Mouse (Mus musculus) hindbrain, embryonic 12.5 days (tissue): ENCODE measurements around the gene Pdcd11. TPM values are rescaled to one million over a fixed set of nuclear protein-coding genes. Genes with fewer than 3 reads are reported as not detected.
"Not testable (repeated sequence)": the region's sequence is repeated elsewhere in the genome, so short reads cannot be mapped to it uniquely, and the experiment has no call there.

Source experiments
- ATAC-seq: fragments of 200-750 bp; cut with Nextera tagmentation; 2 replicates; pipeline ENCODE4 v1.8.0; 2017; ENCODE audit warnings: moderate TSS enrichment; ENCODE audit not compliant: low FRiP score
- H3K27ac ChIP-seq: fragments of 300-500 bp; sonication (generic); 2 replicates; pipeline ENCODE4 v1.5.1; 2016; ENCODE audit warnings: mild to moderate bottlenecking
- H3K27me3 ChIP-seq: fragments of 300-500 bp; sonication (generic); 2 replicates; pipeline ENCODE4 v1.6.1; 2016; ENCODE audit warnings: mild to moderate bottlenecking
- H3K36me3 ChIP-seq: fragments of 300-500 bp; sonication (generic); 2 replicates; pipeline ENCODE4 v1.6.1; 2016; ENCODE audit warnings: mild to moderate bottlenecking
- H3K4me1 ChIP-seq: fragments of 300-500 bp; sonication (generic); 2 replicates; pipeline ENCODE4 v1.6.1; 2016
- H3K4me2 ChIP-seq: fragments of 300-500 bp; sonication (generic); replicated peaks from 2 replicates; pipeline ENCODE4 v1.6.1; 2016; ENCODE audit warnings: mild to moderate bottlenecking
- H3K4me3 ChIP-seq: fragments of 300-500 bp; sonication (generic); 2 replicates; pipeline ENCODE4 v1.5.1; 2016; ENCODE audit warnings: mild to moderate bottlenecking
- H3K9ac ChIP-seq: fragments of 300-500 bp; sonication (generic); 2 replicates; pipeline ENCODE4 v1.6.1; 2016; ENCODE audit warnings: mild to moderate bottlenecking, moderate library complexity
- H3K9me3 ChIP-seq: fragments of 300-500 bp; sonication (generic); replicated peaks from 2 replicates; pipeline ENCODE4 v1.6.1; 2016; ENCODE audit warnings: mild to moderate bottlenecking
- WGBS: fragments of 180-500 bp; shearing (Covaris S2); methylation state at CpG from one replicate; pipeline ENCODE4 v1.1.7; 2016; 5-methylcytosine and 5-hydroxymethylcytosine counted together
- polyA plus RNA-seq: library from polyadenylated mRNA; unstranded; fragments of >200 nt; fragmentation: Nextera tagmentation; extraction: Ambion mirVana; gene quantifications from 2 replicates; pipeline ENCODE4 v1.2.1, GENCODE M21; 2016

Gene Pdcd11
- polyA plus RNA-seq, 1 experiment from 2014 or later = 11.4 TPM

- Histone ChIP-seq H3K4me3 (no peak overlapping the region), H3K4me1 (no peaks in the 10 kb centered on the region), H3K27ac (no peak overlapping the region), H3K27me3 (no peaks in the 10 kb centered on the region), H3K9me3 (no peaks in the 10 kb centered on the region), H3K36me3 (peaks cover 76% of the 10 kb centered on the region), H3K4me2 (no peak overlapping the region), H3K9ac (no peak overlapping the region)
- 94% methylated on average over 15 of the region's 15 CpGs for WGBS
- no peak for ATAC-seq
Measured at GRCm38 (mm10) chr19:47130551-47131125, 40.1 kb downstream of the Pdcd11 start.

GRCm38 (mm10) chr19:47133161-47133560, 42.6 kb downstream of the Pdcd11 start:
- no peak overlapping the region for H3K27ac ChIP-seq
- no peak for ATAC-seq
- H3K9me3 ChIP-seq = no peaks in the 10 kb centered on the region
- no peak overlapping the region for H3K4me3 ChIP-seq
- H3K9ac ChIP-seq = no peak overlapping the region
- WGBS = 88% methylated on average over 7 of the region's 7 CpGs
- peaks cover 52% of the 10 kb centered on the region for H3K36me3 ChIP-seq
- H3K4me1 ChIP-seq = peaks cover 14% of the 10 kb centered on the region
- H3K27me3 ChIP-seq = no peaks in the 10 kb centered on the region
- H3K4me2 ChIP-seq = no peak overlapping the region

GRCm38 (mm10) chr19:47135568-47135967, 45.0 kb downstream of the Pdcd11 start:
- ATAC-seq = no peak
- H3K27ac ChIP-seq = no peak overlapping the region
- peaks cover 18% of the 10 kb centered on the region for H3K4me1 ChIP-seq
- WGBS = 89% methylated on average over 17 of the region's 17 CpGs
- peaks cover 28% of the 10 kb centered on the region for H3K36me3 ChIP-seq
- no peaks in the 10 kb centered on the region for H3K9me3 ChIP-seq
- peaks cover 10% of the 10 kb centered on the region; the same call in 1 of the 2 replicates for H3K27me3 ChIP-seq
- no peak overlapping the region for H3K4me3 ChIP-seq
- no peak overlapping the region for H3K4me2 ChIP-seq
- H3K9ac ChIP-seq = no peak overlapping the region

- peaks cover 18% of the 10 kb centered on the region for H3K4me1 ChIP-seq
- ATAC-seq = no peak
- H3K9me3 ChIP-seq = no peaks in the 10 kb centered on the region
- peaks cover 22% of the 10 kb centered on the region for H3K36me3 ChIP-seq
- WGBS = 76% methylated on average over 5 of the region's 5 CpGs
- H3K27me3 ChIP-seq = peaks cover 10% of the 10 kb centered on the region; the same call in 1 of the 2 replicates
- H3K27ac ChIP-seq = no peak overlapping the region
- H3K9ac ChIP-seq = no peak overlapping the region
- no peak overlapping the region for H3K4me2 ChIP-seq
- H3K4me3 ChIP-seq = no peak overlapping the region
Measured at GRCm38 (mm10) chr19:47136170-47136569, 45.6 kb downstream of the Pdcd11 start.

GRCm38 (mm10) chr19:47137051-47137581, 46.5 kb downstream of the Pdcd11 start:
- H3K27ac ChIP-seq = no peak overlapping the region
- H3K36me3 ChIP-seq = peaks cover 14% of the 10 kb centered on the region
- peaks cover 18% of the 10 kb centered on the region for H3K4me1 ChIP-seq
- H3K9me3 ChIP-seq = no peaks in the 10 kb centered on the region
- peaks cover 10% of the 10 kb centered on the region; the same call in 1 of the 2 replicates for H3K27me3 ChIP-seq
- WGBS = 51% methylated on average over 6 of the region's 6 CpGs
- peak overlapping the region; percentile 39 for H3K4me2 ChIP-seq
- ATAC-seq = 0 out of 2 replicates have a peak, but pooled peaks have one; percentile 11
- peak overlapping the region; percentile 48; the same call in 1 of the 2 replicates for H3K9ac ChIP-seq
- peak overlapping the region; percentile 15; the same call in 1 of the 2 replicates for H3K4me3 ChIP-seq

GRCm38 (mm10) chr19:47137771-47138421, 47.3 kb downstream of the Pdcd11 start, which contains the start of gene Calhm2:
Calhm2 (minus strand) TSS chr19:47138294.
- peaks cover 6% of the 10 kb centered on the region for H3K36me3 ChIP-seq
- no peak within 1 kb of the TSS for H3K27ac ChIP-seq
- peak within 1 kb of the TSS; percentile 48 for H3K9ac ChIP-seq
- 10% methylated on average over 28 of the region's 28 CpGs for WGBS
- peak within 1 kb of the TSS; percentile 15 for H3K4me3 ChIP-seq
- H3K4me1 ChIP-seq = peaks cover 18% of the 10 kb centered on the region
- ATAC-seq = 0 out of 2 replicates have a peak, but pooled peaks have one; percentile 58
- peak within 1 kb of the TSS; percentile 39 for H3K4me2 ChIP-seq
- peaks cover 10% of the 10 kb centered on the region; the same call in 1 of the 2 replicates for H3K27me3 ChIP-seq
- no peaks in the 10 kb centered on the region for H3K9me3 ChIP-seq

GRCm38 (mm10) chr19:47139611-47140010, 49.0 kb downstream of the Pdcd11 start:
- not testable (repeated sequence) for H3K9me3 ChIP-seq, ATAC-seq, H3K36me3 ChIP-seq, H3K9ac ChIP-seq, H3K4me2 ChIP-seq, H3K4me3 ChIP-seq, H3K27ac ChIP-seq
- 46% methylated on average over 7 of the region's 7 CpGs for WGBS
- Histone ChIP-seq H3K4me1 (peaks cover 18% of the 10 kb centered on the region), H3K27me3 (peaks cover 13% of the 10 kb centered on the region; the same call in 1 of the 2 replicates)

- Histone ChIP-seq H3K4me3 (no peak overlapping the region), H3K4me2 (no peak overlapping the region), H3K9ac (no peak overlapping the region), H3K9me3 (no peaks in the 10 kb centered on the region), H3K27me3 (peaks cover 13% of the 10 kb centered on the region; the same call in 1 of the 2 replicates), H3K4me1 (peaks cover 11% of the 10 kb centered on the region), H3K36me3 (no peaks in the 10 kb centered on the region), H3K27ac (no peak overlapping the region)
- no peak for ATAC-seq
- 80% methylated on average over 6 of the region's 6 CpGs for WGBS
Measured at GRCm38 (mm10) chr19:47142438-47142837, 51.9 kb downstream of the Pdcd11 start.

GRCm38 (mm10) chr19:47144154-47144553, 53.6 kb downstream of the Pdcd11 start, which contains the start of gene Calhm1:
Calhm1 (minus strand) TSS chr19:47144254.
- Histone ChIP-seq H3K9ac (no peak within 1 kb of the TSS), H3K4me1 (no peaks in the 10 kb centered on the region), H3K27ac (no peak within 1 kb of the TSS), H3K27me3 (peaks cover 6% of the 10 kb centered on the region; the same call in 1 of the 2 replicates), H3K9me3 (no peaks in the 10 kb centered on the region), H3K4me3 (no peak within 1 kb of the TSS), H3K4me2 (no peak within 1 kb of the TSS), H3K36me3 (no peaks in the 10 kb centered on the region)
- WGBS = 88% methylated on average over 6 of the region's 6 CpGs
- no peak for ATAC-seq

- Histone ChIP-seq H3K36me3 (no peaks in the 10 kb centered on the region), H3K9ac (no peak overlapping the region), H3K27ac (no peak overlapping the region), H3K4me2 (no peak overlapping the region), H3K9me3 (no peaks in the 10 kb centered on the region), H3K4me3 (no peak overlapping the region), H3K4me1 (0 out of 2 replicates have a peak, but pooled peaks cover 4% of the 10 kb centered on the region), H3K27me3 (peaks cover 24% of the 10 kb centered on the region; the same call in 1 of the 2 replicates)
- 77% methylated on average over 5 of the region's 5 CpGs for WGBS
- no peak for ATAC-seq
Measured at GRCm38 (mm10) chr19:47148267-47148847, 57.8 kb downstream of the Pdcd11 start.

- Histone ChIP-seq H3K9ac (no peak overlapping the region), H3K36me3 (no peaks in the 10 kb centered on the region), H3K9me3 (no peaks in the 10 kb centered on the region), H3K27ac (no peak overlapping the region), H3K4me1 (0 out of 2 replicates have a peak, but pooled peaks cover 4% of the 10 kb centered on the region), H3K4me3 (no peak overlapping the region), H3K4me2 (no peak overlapping the region), H3K27me3 (peaks cover 20% of the 10 kb centered on the region; the same call in 1 of the 2 replicates)
- ATAC-seq = no peak
- WGBS = 51% methylated on average over 4 of the region's 4 CpGs
Measured at GRCm38 (mm10) chr19:47149854-47150253, 59.3 kb downstream of the Pdcd11 start.
